Mouse (Mus musculus): Measurements from ENCODE around the gene Dcakd.

DNA sequence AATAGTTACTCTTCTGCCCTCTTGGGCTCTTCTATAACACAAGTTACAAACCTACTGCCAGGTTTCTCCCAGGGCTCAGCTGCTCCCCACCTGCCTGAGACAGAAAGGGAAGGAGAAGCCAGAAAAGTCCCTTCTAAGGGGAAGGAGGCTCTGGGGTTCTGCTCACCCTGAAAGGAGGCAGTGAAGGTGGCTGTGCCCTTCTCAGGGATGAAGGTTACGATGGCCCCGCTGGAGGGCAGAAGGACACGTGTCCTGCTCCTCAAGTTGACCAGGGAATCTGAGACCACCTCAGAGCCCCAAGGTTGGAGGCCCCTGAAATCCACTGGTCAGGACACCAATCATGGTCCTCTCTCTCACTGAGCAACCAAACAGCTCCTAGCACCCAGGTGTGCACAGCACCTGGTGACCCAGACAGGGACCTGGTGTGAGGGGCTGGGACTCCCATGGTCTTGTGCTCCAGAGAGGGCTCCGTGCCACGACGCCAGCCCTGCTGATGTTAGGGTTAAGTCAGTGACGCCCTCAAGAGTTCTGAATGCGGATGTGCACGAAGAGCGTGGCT, 42.3 kb upstream of the Dcakd start:
- TF ChIP-seq CTCF (IDR thresholded peaks at IDR 0.05; ENCODE audit: extremely low read depth, insufficient read depth, insufficient read length, insufficient replicate concordance) (no peak), POLR2A (IDR thresholded peaks at IDR 0.05; ENCODE audit: low read depth, low read length) (no peak)
